Mouse (Mus musculus): ENCODE data around the gene Cxcl17. TPM values are rescaled to one million over a fixed set of nuclear protein-coding genes. Genes with fewer than 3 reads are reported as not detected.
"Not testable (repeated sequence)": the region's sequence is repeated elsewhere in the genome, so short reads cannot be mapped to it uniquely, and the experiment has no call there.

The Cxcl17 gene
- polyA plus RNA-seq, 1 experiment from 2014 or later: 38.1 TPM

- TF ChIP-seq EP300 (IDR thresholded peaks at IDR 0.05): no peak
- no peak for TF ChIP-seq CTCF (IDR thresholded peaks at IDR 0.05)
- no peak overlapping the region for H3K27ac ChIP-seq (ENCODE audit: low read length)
- no peaks in the 10 kb centered on the region for H3K27me3 ChIP-seq (replicated peaks; ENCODE audit: insufficient read depth, low read length)
- no peak for DNase-seq (ENCODE audit: low spot score)
- no peak for ATAC-seq
- no peak overlapping the region for H3K4me2 ChIP-seq (replicated peaks; ENCODE audit: low read depth, low read length)
- H3K36me3 ChIP-seq (ENCODE audit: insufficient read depth, low read length): no peaks in the 10 kb centered on the region
- no peaks in the 10 kb centered on the region for H3K9me3 ChIP-seq (ENCODE audit: low read length)
- no peaks in the 10 kb centered on the region; the same call in 1 of the 2 replicates for H3K4me1 ChIP-seq (ENCODE audit: insufficient read depth, low read depth, low read length)
- no peak overlapping the region for H3K4me3 ChIP-seq (ENCODE audit: low read depth, low read length)
- H3K9ac ChIP-seq (replicated peaks; ENCODE audit: low read depth): no peak overlapping the region
- WGBS: 79% methylated on average over 3 of the region's 3 CpGs
Observed at GRCm38 (mm10) chr7:25428321-25428720, 15.6 kb upstream of the Cxcl17 start.

- TF ChIP-seq CTCF (IDR thresholded peaks at IDR 0.05) (no peak), EP300 (IDR thresholded peaks at IDR 0.05) (no peak)
- Histone ChIP-seq H3K4me2 (replicated peaks; ENCODE audit: low read depth, low read length) (no peak overlapping the region), H3K27ac (ENCODE audit: low read length) (no peak overlapping the region), H3K4me3 (ENCODE audit: low read depth, low read length) (no peak overlapping the region), H3K27me3 (replicated peaks; ENCODE audit: insufficient read depth, low read length) (no peaks in the 10 kb centered on the region), H3K36me3 (ENCODE audit: insufficient read depth, low read length) (no peaks in the 10 kb centered on the region), H3K9ac (replicated peaks; ENCODE audit: low read depth) (no peak overlapping the region), H3K9me3 (ENCODE audit: low read length) (no peaks in the 10 kb centered on the region), H3K4me1 (ENCODE audit: insufficient read depth, low read depth, low read length) (no peaks in the 10 kb centered on the region)
- ATAC-seq (no peak), DNase-seq (ENCODE audit: low spot score) (no peak)
- 72% methylated on average over 5 of the region's 5 CpGs for WGBS
Observed at GRCm38 (mm10) chr7:25427144-25427543, 14.5 kb upstream of the Cxcl17 start.

DNA sequence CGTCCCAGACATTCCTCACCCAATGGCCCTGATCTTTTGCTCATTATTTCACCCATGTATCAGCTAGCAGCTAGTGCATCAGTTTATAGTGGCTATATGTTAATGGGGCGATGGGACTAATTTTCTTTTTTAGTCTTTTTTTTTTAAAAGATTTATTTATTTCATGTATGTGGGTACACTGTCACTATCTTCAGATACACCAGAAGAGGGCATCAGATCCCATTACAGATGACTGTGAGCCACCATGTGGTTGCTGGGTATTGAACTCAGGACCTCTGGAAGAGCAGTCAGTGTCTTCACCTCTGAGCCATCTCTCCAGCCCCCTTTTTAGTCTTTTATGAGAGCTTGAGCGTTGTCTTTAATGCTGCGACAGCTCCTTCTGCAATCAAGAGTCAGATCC, 13.7 kb upstream of the Cxcl17 start:
- H3K9ac ChIP-seq (replicated peaks; ENCODE audit: low read depth); DNase-seq (ENCODE audit: low spot score); H3K4me1 ChIP-seq (ENCODE audit: insufficient read depth, low read depth, low read length); H3K36me3 ChIP-seq (ENCODE audit: insufficient read depth, low read length); H3K4me2 ChIP-seq (replicated peaks; ENCODE audit: low read depth, low read length); H3K9me3 ChIP-seq (ENCODE audit: low read length); H3K27ac ChIP-seq (ENCODE audit: low read length); H3K27me3 ChIP-seq (replicated peaks; ENCODE audit: insufficient read depth, low read length); ATAC-seq; H3K4me3 ChIP-seq (ENCODE audit: low read depth, low read length): not testable (repeated sequence)
- 90% methylated on average over 4 of the region's 4 CpGs for WGBS
- TF ChIP-seq CTCF (IDR thresholded peaks at IDR 0.05): peak; percentile 38

- Histone ChIP-seq H3K9me3 (ENCODE audit: low read length) (no peaks in the 10 kb centered on the region), H3K27ac (ENCODE audit: low read length) (no peak overlapping the region), H3K4me1 (ENCODE audit: insufficient read depth, low read depth, low read length) (no peaks in the 10 kb centered on the region), H3K9ac (replicated peaks; ENCODE audit: low read depth) (no peak overlapping the region), H3K36me3 (ENCODE audit: insufficient read depth, low read length) (no peaks in the 10 kb centered on the region), H3K27me3 (replicated peaks; ENCODE audit: insufficient read depth, low read length) (no peaks in the 10 kb centered on the region), H3K4me3 (ENCODE audit: low read depth, low read length) (no peak overlapping the region), H3K4me2 (replicated peaks; ENCODE audit: low read depth, low read length) (no peak overlapping the region)
- 33% methylated on average over 4 of the region's 4 CpGs for WGBS
- ATAC-seq: peak; percentile 61
- peak; percentile 89 for DNase-seq (ENCODE audit: low spot score)
- TF ChIP-seq CTCF (IDR thresholded peaks at IDR 0.05) (peak; percentile 94), EP300 (IDR thresholded peaks at IDR 0.05) (no peak)
Observed at GRCm38 (mm10) chr7:25424429-25424828, 11.7 kb upstream of the Cxcl17 start.

- 75% methylated on average over 16 of the region's 16 CpGs for WGBS
- no peak overlapping the region for H3K9ac ChIP-seq (replicated peaks; ENCODE audit: low read depth)
- DNase-seq (ENCODE audit: low spot score) (no peak), ATAC-seq (no peak)
- H3K36me3 ChIP-seq (ENCODE audit: insufficient read depth, low read length): no peaks in the 10 kb centered on the region
- H3K27me3 ChIP-seq (replicated peaks; ENCODE audit: insufficient read depth, low read length): no peaks in the 10 kb centered on the region
- no peaks in the 10 kb centered on the region for H3K4me1 ChIP-seq (ENCODE audit: insufficient read depth, low read depth, low read length)
- no peak overlapping the region for H3K4me2 ChIP-seq (replicated peaks; ENCODE audit: low read depth, low read length)
- H3K9me3 ChIP-seq (ENCODE audit: low read length): no peaks in the 10 kb centered on the region
- no peak overlapping the region for H3K27ac ChIP-seq (ENCODE audit: low read length)
- H3K4me3 ChIP-seq (ENCODE audit: low read depth, low read length): no peak overlapping the region
- no peak for TF ChIP-seq CTCF (IDR thresholded peaks at IDR 0.05)
- no peak for TF ChIP-seq EP300 (IDR thresholded peaks at IDR 0.05)
Observed at GRCm38 (mm10) chr7:25422286-25422841, 9.7 kb upstream of the Cxcl17 start.

- ATAC-seq (no peak), DNase-seq (ENCODE audit: low spot score) (peak; percentile 37)
- Histone ChIP-seq H3K4me3 (ENCODE audit: low read depth, low read length) (no peak overlapping the region), H3K4me2 (replicated peaks; ENCODE audit: low read depth, low read length) (no peak overlapping the region), H3K9me3 (ENCODE audit: low read length) (no peaks in the 10 kb centered on the region), H3K4me1 (ENCODE audit: insufficient read depth, low read depth, low read length) (no peaks in the 10 kb centered on the region), H3K9ac (replicated peaks; ENCODE audit: low read depth) (no peak overlapping the region), H3K36me3 (ENCODE audit: insufficient read depth, low read length) (no peaks in the 10 kb centered on the region), H3K27ac (ENCODE audit: low read length) (no peak overlapping the region), H3K27me3 (replicated peaks; ENCODE audit: insufficient read depth, low read length) (no peaks in the 10 kb centered on the region)
- WGBS: 58% methylated on average over 4 of the region's 4 CpGs
- no peak for TF ChIP-seq CTCF (IDR thresholded peaks at IDR 0.05)
- TF ChIP-seq EP300 (IDR thresholded peaks at IDR 0.05): no peak
Observed at GRCm38 (mm10) chr7:25419943-25420342, 7.3 kb upstream of the Cxcl17 start.

- 83% methylated on average over 8 of the region's 8 CpGs for WGBS
- no peak overlapping the region for H3K4me2 ChIP-seq (replicated peaks; ENCODE audit: low read depth, low read length)
- ATAC-seq: no peak
Observed at GRCm38 (mm10) chr7:25419536-25419935, 6.8 kb upstream of the Cxcl17 start.

More at GRCm38 (mm10) chr7:25419536-25419935, 6.8 kb upstream of the Cxcl17 start:
- no peaks in the 10 kb centered on the region for H3K36me3 ChIP-seq (ENCODE audit: insufficient read depth, low read length)
- no peak for TF ChIP-seq CTCF (IDR thresholded peaks at IDR 0.05)
- H3K4me1 ChIP-seq (ENCODE audit: insufficient read depth, low read depth, low read length): no peaks in the 10 kb centered on the region
- no peak for DNase-seq (ENCODE audit: low spot score)
- H3K9ac ChIP-seq (replicated peaks; ENCODE audit: low read depth): no peak overlapping the region
- H3K9me3 ChIP-seq (ENCODE audit: low read length): no peaks in the 10 kb centered on the region
- H3K27ac ChIP-seq (ENCODE audit: low read length): no peak overlapping the region
- H3K4me3 ChIP-seq (ENCODE audit: low read depth, low read length): no peak overlapping the region
- no peaks in the 10 kb centered on the region for H3K27me3 ChIP-seq (replicated peaks; ENCODE audit: insufficient read depth, low read length)

Data from lung, postnatal 0 days (tissue).